Comparison of ENCODE assay signal across 10 mouse cellular contexts in the genomic region with DNA sequence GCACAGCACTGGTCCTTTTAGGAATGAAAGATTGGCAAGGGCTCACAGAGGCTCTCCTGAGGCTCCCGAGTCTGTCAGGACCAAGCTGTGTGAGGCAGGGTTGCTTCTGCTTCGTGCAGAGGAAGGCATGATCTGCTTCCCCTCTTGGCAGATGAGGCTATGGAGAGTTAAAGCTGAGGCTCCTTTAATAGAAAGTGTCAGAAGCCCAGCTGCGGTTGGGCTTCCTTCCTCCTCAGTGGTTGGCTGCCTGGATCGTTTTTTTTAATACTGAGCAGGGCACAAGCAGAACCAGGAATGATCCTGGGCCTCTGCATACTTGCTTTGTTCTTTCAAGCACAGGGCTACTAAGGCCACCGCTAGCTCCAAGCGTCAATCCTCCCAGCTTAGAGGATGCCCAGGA. TPM values are rescaled to one million over a fixed set of nuclear protein-coding genes. Genes with fewer than 3 reads are reported as not detected.
DNase-seq lines count a peak whose midpoint lies in the region; ATAC-seq and TF ChIP-seq lines count a peak whose summit lies in the region.
"Had no signal": no experiment of that assay in that cellular context is flagged by ENCODE, and none has a peak within 500 bp of the region (broad histone marks: within the 10 kb centered on the region; RNA-seq: fewer than 3 reads in every experiment).

No protein-coding gene starts in this region.

- TF ChIP-seq POLR2A in olfactory bulb, adult 2 months (IDR thresholded peaks at IDR 0.05; ENCODE audit: insufficient read depth, low read depth, low read length), result no peak

- peak; percentile 32 for DNase-seq in midbrain, postnatal 0 days (ENCODE audit: low spot score)
- DNase-seq in liver, embryonic 11.5 days (ENCODE audit: low spot score), result no peak
- no peak for DNase-seq in right cerebral cortex, postnatal 36 days (ENCODE audit: low spot score in 2 of 2)
- no peak for DNase-seq in layer of hippocampus, adult 9-10 months (ENCODE audit: low spot score)
- DNase-seq: adrenal gland, postnatal 10 days had no signal

- no peak overlapping the region for H3K4me2 ChIP-seq in forebrain, embryonic 15.5 days (replicated peaks)
- H3K4me2 ChIP-seq in forebrain, embryonic 16.5 days (ENCODE audit: low read length), result no peak overlapping the region
- no peak overlapping the region for H3K4me2 ChIP-seq in midbrain, postnatal 0 days (ENCODE audit: low read depth, low read length, poor library complexity, severe bottlenecking)
- H3K4me2 ChIP-seq in midbrain, embryonic 13.5 days (replicated peaks), result no peak overlapping the region
- H3K4me2 ChIP-seq in liver, embryonic 11.5 days, result no peak overlapping the region

- no peak for TF ChIP-seq CTCF in midbrain, postnatal 0 days (IDR thresholded peaks at IDR 0.05)
- TF ChIP-seq CTCF in olfactory bulb, adult 2 months (IDR thresholded peaks at IDR 0.05; ENCODE audit: insufficient read depth, low read depth, low read length), result no peak

- no peaks in the 10 kb centered on the region for H3K9me3 ChIP-seq in forebrain, embryonic 15.5 days
- H3K9me3 ChIP-seq in forebrain, embryonic 16.5 days (ENCODE audit: control insufficient read depth, low read length), result no peaks in the 10 kb centered on the region
- no peaks in the 10 kb centered on the region for H3K9me3 ChIP-seq in midbrain, postnatal 0 days (ENCODE audit: low read length)
- H3K9me3 ChIP-seq in midbrain, embryonic 13.5 days, result no peaks in the 10 kb centered on the region
- H3K9me3 ChIP-seq in liver, embryonic 11.5 days (ENCODE audit: control insufficient read depth, low read length), result no peaks in the 10 kb centered on the region

- H3K27ac ChIP-seq in forebrain, embryonic 15.5 days (replicated peaks), result no peak overlapping the region
- H3K27ac ChIP-seq in forebrain, embryonic 16.5 days (ENCODE audit: low read length), result no peak overlapping the region
- no peak overlapping the region; the same call in 1 of the 2 replicates for H3K27ac ChIP-seq in midbrain, postnatal 0 days (ENCODE audit: low read depth, low read length)
- H3K27ac ChIP-seq in midbrain, embryonic 13.5 days, result no peak overlapping the region
- no peak overlapping the region for H3K27ac ChIP-seq in liver, embryonic 11.5 days (ENCODE audit: low read depth, low read length)
- peak overlapping the region; percentile 46; the same call in 1 of the 2 replicates for H3K27ac ChIP-seq in olfactory bulb, adult 2 months (ENCODE audit: insufficient read depth, low read depth, low read length)

- 0 out of 2 replicates have a peak, but pooled peaks have one; percentile 11 for ATAC-seq in forebrain, embryonic 15.5 days (replicated peaks)
- no peak for ATAC-seq in forebrain, embryonic 16.5 days
- 0 out of 2 replicates have a peak, but pooled peaks have one; percentile 17 for ATAC-seq in midbrain, postnatal 0 days (ENCODE audit: low FRiP score)
- ATAC-seq in midbrain, embryonic 13.5 days, result no peak
- 0 out of 2 replicates have a peak, but pooled peaks have one; percentile 26 for ATAC-seq in liver, embryonic 11.5 days (replicated peaks; ENCODE audit: low FRiP score)
- ATAC-seq: forebrain, embryonic 14.5 days had no signal

- no peak overlapping the region for H3K9ac ChIP-seq in forebrain, embryonic 15.5 days (replicated peaks)
- H3K9ac ChIP-seq in forebrain, embryonic 16.5 days (replicated peaks; ENCODE audit: low read depth, low read length), result no peak overlapping the region
- no peak overlapping the region for H3K9ac ChIP-seq in midbrain, postnatal 0 days (replicated peaks; ENCODE audit: low read length, poor library complexity, severe bottlenecking)
- H3K9ac ChIP-seq in midbrain, embryonic 13.5 days (replicated peaks), result no peak overlapping the region
- no peak overlapping the region for H3K9ac ChIP-seq in liver, embryonic 11.5 days (ENCODE audit: low read depth, low read length)

- H3K27me3 ChIP-seq in forebrain, embryonic 15.5 days, result no peaks in the 10 kb centered on the region
- H3K27me3 ChIP-seq in forebrain, embryonic 16.5 days (replicated peaks; ENCODE audit: control insufficient read depth, insufficient read depth, low read length), result no peaks in the 10 kb centered on the region
- no peaks in the 10 kb centered on the region for H3K27me3 ChIP-seq in midbrain, postnatal 0 days (ENCODE audit: insufficient read depth, low read length)
- H3K27me3 ChIP-seq in midbrain, embryonic 13.5 days, result no peaks in the 10 kb centered on the region
- no peaks in the 10 kb centered on the region for H3K27me3 ChIP-seq in liver, embryonic 11.5 days (replicated peaks; ENCODE audit: control insufficient read depth, insufficient read depth, low read length)

- peaks cover 8% of the 10 kb centered on the region for H3K36me3 ChIP-seq in forebrain, embryonic 15.5 days
- no peaks in the 10 kb centered on the region for H3K36me3 ChIP-seq in forebrain, embryonic 16.5 days (ENCODE audit: control insufficient read depth, insufficient read depth)
- peaks cover 9% of the 10 kb centered on the region for H3K36me3 ChIP-seq in midbrain, postnatal 0 days (ENCODE audit: insufficient read depth, low read length)
- peaks cover 53% of the 10 kb centered on the region for H3K36me3 ChIP-seq in midbrain, embryonic 13.5 days
- no peaks in the 10 kb centered on the region for H3K36me3 ChIP-seq in liver, embryonic 11.5 days (ENCODE audit: control insufficient read depth, insufficient read depth, low read length)

- no peaks in the 10 kb centered on the region for H3K4me1 ChIP-seq in forebrain, embryonic 15.5 days
- no peaks in the 10 kb centered on the region for H3K4me1 ChIP-seq in forebrain, embryonic 16.5 days (replicated peaks; ENCODE audit: control insufficient read depth, insufficient read depth, low read length)
- no peaks in the 10 kb centered on the region for H3K4me1 ChIP-seq in midbrain, postnatal 0 days (ENCODE audit: insufficient read depth, low read length)
- peaks cover 19% of the 10 kb centered on the region for H3K4me1 ChIP-seq in midbrain, embryonic 13.5 days (replicated peaks)
- H3K4me1 ChIP-seq in liver, embryonic 11.5 days (replicated peaks; ENCODE audit: control insufficient read depth, insufficient read depth, low read length), result no peaks in the 10 kb centered on the region; the same call in 1 of the 2 replicates
- peaks cover 18% of the 10 kb centered on the region for H3K4me1 ChIP-seq in olfactory bulb, adult 2 months (ENCODE audit: control insufficient read depth, insufficient read depth, low read length)

- WGBS in forebrain, embryonic 15.5 days, result 47% methylated on average over 6 of the region's 6 CpGs
- WGBS in forebrain, embryonic 16.5 days, result 36% methylated on average over 6 of the region's 6 CpGs
- WGBS in midbrain, postnatal 0 days, result 27% methylated on average over 6 of the region's 6 CpGs
- WGBS in midbrain, embryonic 13.5 days, result 38% methylated on average over 6 of the region's 6 CpGs
- 32% methylated on average over 6 of the region's 6 CpGs for WGBS in liver, embryonic 11.5 days
- 27% methylated on average over 6 of the region's 6 CpGs for WGBS in olfactory bulb, adult 2 months

- H3K4me3 ChIP-seq in forebrain, embryonic 15.5 days, result no peak overlapping the region
- H3K4me3 ChIP-seq in forebrain, embryonic 16.5 days (replicated peaks; ENCODE audit: low read length), result no peak overlapping the region
- no peak overlapping the region for H3K4me3 ChIP-seq in midbrain, postnatal 0 days (ENCODE audit: low read depth, low read length)
- H3K4me3 ChIP-seq in midbrain, embryonic 13.5 days (replicated peaks), result no peak overlapping the region
- H3K4me3 ChIP-seq in liver, embryonic 11.5 days (ENCODE audit: low read depth, low read length), result no peak overlapping the region
- no peak overlapping the region for H3K4me3 ChIP-seq in olfactory bulb, adult 2 months (ENCODE audit: insufficient read depth, low read depth, low read length)

RNA-seq across cellular contexts. Expression of gene Phxr2, which starts 4.5 kb away (rescaled TPM):
- polyA plus RNA-seq in forebrain, embryonic 15.5 days (2015; fragmentation: Nextera tagmentation; extraction: Ambion mirVana), result not detected in 2 replicates
- 0.18 TPM in 1 of 2 replicates, not detected in the other for polyA plus RNA-seq in forebrain, embryonic 16.5 days (2015; fragmentation: Nextera tagmentation; extraction: Ambion mirVana)
- not detected in 2 replicates for total RNA-seq in midbrain, postnatal 0 days (2014; rRNA removed)
- not detected in 2 replicates for polyA plus RNA-seq in midbrain, postnatal 0 days (2015; fragmentation: Nextera tagmentation; extraction: Ambion mirVana)
- not detected in 2 replicates for polyA plus RNA-seq in midbrain, embryonic 13.5 days (2015; fragmentation: Nextera tagmentation; extraction: Ambion mirVana)
- polyA plus RNA-seq in liver, embryonic 11.5 days (2014; fragmentation: Nextera tagmentation; extraction: Ambion mirVana), result 0.14 TPM in 1 of 2 replicates, not detected in the other
- polyA plus RNA-seq in olfactory bulb, adult 2 months (2012; ENCODE audit: insufficient read depth, insufficient read length, low replicate concordance, missing spikeins), result not detected in 2 replicates
- total RNA-seq: adrenal gland, postnatal 10 days had no signal
- polyA plus RNA-seq: forebrain, embryonic 14.5 days had no signal

RNA-seq across cellular contexts. Expression of gene Galnt4, which starts 22.7 kb away (rescaled TPM):
- 2.8 and 2.9 TPM in 2 replicates for polyA plus RNA-seq in forebrain, embryonic 15.5 days (2015; fragmentation: Nextera tagmentation; extraction: Ambion mirVana)
- polyA plus RNA-seq in forebrain, embryonic 16.5 days (2015; fragmentation: Nextera tagmentation; extraction: Ambion mirVana), result 3.2 TPM in 2 replicates
- 4.1 and 4.7 TPM in 2 replicates for total RNA-seq in midbrain, postnatal 0 days (2014; rRNA removed)
- polyA plus RNA-seq in midbrain, postnatal 0 days (2015; fragmentation: Nextera tagmentation; extraction: Ambion mirVana), result 2.4 and 2.5 TPM in 2 replicates
- polyA plus RNA-seq in midbrain, embryonic 13.5 days (2015; fragmentation: Nextera tagmentation; extraction: Ambion mirVana), result 3.4 TPM in 2 replicates
- polyA plus RNA-seq in liver, embryonic 11.5 days (2014; fragmentation: Nextera tagmentation; extraction: Ambion mirVana), result 7.0 and 7.8 TPM in 2 replicates
- not detected in 2 replicates for polyA plus RNA-seq in olfactory bulb, adult 2 months (2012; ENCODE audit: insufficient read depth, insufficient read length, low replicate concordance, missing spikeins)

RNA-seq across cellular contexts. Expression of gene Poc1b, which starts 23.8 kb away (rescaled TPM):
- polyA plus RNA-seq in forebrain, embryonic 15.5 days (2015; fragmentation: Nextera tagmentation; extraction: Ambion mirVana), result 15.4 and 16.4 TPM in 2 replicates
- polyA plus RNA-seq in forebrain, embryonic 16.5 days (2015; fragmentation: Nextera tagmentation; extraction: Ambion mirVana), result 14.1 and 18.6 TPM in 2 replicates
- total RNA-seq in midbrain, postnatal 0 days (2014; rRNA removed), result 11.0 and 12.9 TPM in 2 replicates
- 8.2 and 8.9 TPM in 2 replicates for polyA plus RNA-seq in midbrain, postnatal 0 days (2015; fragmentation: Nextera tagmentation; extraction: Ambion mirVana)
- 12.8 and 13.7 TPM in 2 replicates for polyA plus RNA-seq in midbrain, embryonic 13.5 days (2015; fragmentation: Nextera tagmentation; extraction: Ambion mirVana)
- 19.0 and 20.5 TPM in 2 replicates for polyA plus RNA-seq in liver, embryonic 11.5 days (2014; fragmentation: Nextera tagmentation; extraction: Ambion mirVana)
- not detected in 2 replicates for polyA plus RNA-seq in olfactory bulb, adult 2 months (2012; ENCODE audit: insufficient read depth, insufficient read length, low replicate concordance, missing spikeins)

Comparison
In these comparisons a context has a peak if more than half of its experiments do, and no peak if none do; other contexts are left out.
1. ATAC-seq: peak in forebrain, embryonic 15.5 days (single experiment), midbrain, postnatal 0 days (single experiment) and liver, embryonic 11.5 days (single experiment); none in forebrain, embryonic 16.5 days (single experiment) and midbrain, embryonic 13.5 days (single experiment).